Mouse (Mus musculus) embryonic stem cell, embryonic (primary cell): ENCODE measurements at regions not wholly inside any gene's neighbourhood (a gene's known extent, or its start where the extent isn't known, plus 50 kb on each side); places are given as distances from the start of the nearest gene placed in this dataset.

Source experiments
- CTCF ChIA-PET, 4 experiments: fragments of 300-600 bp in 2 of 4; fragments of 350-600 bp in 2 of 4; sonication (Branson Sonifier 250); formaldehyde crosslinking; loops; one replicate each; lab custom pipeline; 2022; ENCODE audit warnings: inconsistent platforms in 2 of 4; lab: Charles Lee
- POLR2A ChIA-PET, 4 experiments: fragments of 300-600 bp in 2 of 4; fragments of 350-600 bp in 2 of 4; sonication (Branson Sonifier 250); formaldehyde crosslinking; loops; one replicate each; lab custom pipeline; 2022; ENCODE audit warnings: antibody characterized with exemption in 4 of 4, inconsistent platforms in 1 of 4; lab: Charles Lee

GRCm38 (mm10) chr14:105841888-105842287 lies 54.7 kb downstream of the Spry2 start:
- CTCF ChIA-PET, result no interaction called here

GRCm38 (mm10) chr14:105837533-105837932 lies 59.1 kb downstream of the Spry2 start:
- ChIA-PET CTCF (no interaction called here), POLR2A (interaction anchor here in 1 of 4 experiments (1.0 kb wide), 1 partner anchor 21 kb away, joined by 3 read pairs; no protein-coding TSS in a partner anchor)

More at GRCm38 (mm10) chr14:105841888-105842287, 54.7 kb downstream of the Spry2 start:
- POLR2A ChIA-PET, result interaction anchor here in 1 of 4 experiments (0.6 to 1.1 kb wide), 2 partner anchors 9 to 38 kb away, joined by 3 read pairs; no protein-coding TSS in a partner anchor

- POLR2A ChIA-PET, result interaction anchor here in 1 of 4 experiments (0.7 kb wide), 1 partner anchor 378 kb away, joined by 5 read pairs; no protein-coding TSS in a partner anchor
- CTCF ChIA-PET, result no interaction called here
Measured at GRCm38 (mm10) chr14:105830701-105831100, 65.9 kb downstream of the Spry2 start.

- ChIA-PET CTCF (no interaction called here), POLR2A (no interaction called here)
Measured at GRCm38 (mm10) chr14:105830301-105830700, 66.3 kb downstream of the Spry2 start.

GRCm38 (mm10) chr14:105823129-105823528 lies 73.5 kb downstream of the Spry2 start:
- POLR2A ChIA-PET, result interaction anchor here in 1 of 4 experiments (1.7 kb wide), 1 partner anchor 34 kb away, joined by 4 read pairs; no protein-coding TSS in a partner anchor
- CTCF ChIA-PET, result no interaction called here

- ChIA-PET CTCF (no interaction called here), POLR2A (interaction anchor here in 1 of 4 experiments (1.7 kb wide), 1 partner anchor 35 kb away, joined by 4 read pairs; no protein-coding TSS in a partner anchor)
Measured at GRCm38 (mm10) chr14:105822653-105823052, 74.0 kb downstream of the Spry2 start.

GRCm38 (mm10) chr14:105819534-105819933 lies 77.1 kb downstream of the Spry2 start:
- POLR2A ChIA-PET, result interaction anchor here in 1 of 4 experiments (0.8 kb wide), 1 partner anchor 39 kb away, joined by 4 read pairs; no protein-coding TSS in a partner anchor

GRCm38 (mm10) chr14:105818841-105819240 lies 77.8 kb downstream of the Spry2 start:
- ChIA-PET POLR2A (interaction anchor here in 1 of 4 experiments (0.8 kb wide), 1 partner anchor 40 kb away, joined by 4 read pairs; no protein-coding TSS in a partner anchor), CTCF (interaction anchor here in 1 of 4 experiments (0.6 kb wide), 2 partner anchors 346 to 477 kb away, joined by 3 read pairs; no protein-coding TSS in a partner anchor)

More at GRCm38 (mm10) chr14:105819534-105819933, 77.1 kb downstream of the Spry2 start:
- CTCF ChIA-PET, result interaction anchor here in 2 of 4 experiments (0.6 to 1.0 kb wide), 3 partner anchors 191 to 478 kb away, joined by 3 read pairs; no protein-coding TSS in a partner anchor

- ChIA-PET CTCF (no interaction called here), POLR2A (no interaction called here)
Measured at GRCm38 (mm10) chr14:105817481-105817880, 79.1 kb downstream of the Spry2 start.

GRCm38 (mm10) chr14:105815827-105816226 lies 80.8 kb downstream of the Spry2 start:
- CTCF ChIA-PET, result no interaction called here
- POLR2A ChIA-PET, result interaction anchor here (0.6 to 1.0 kb wide), 4 partner anchors 12 to 423 kb away, joined by 3 to 4 read pairs (median 4); no protein-coding TSS in a partner anchor

- ChIA-PET POLR2A (interaction anchor here in 2 of 4 experiments (0.6 to 1.3 kb wide), 5 partner anchors 14 to 313 kb away, joined by 3 to 4 read pairs (median 4); no protein-coding TSS in a partner anchor), CTCF (no interaction called here)
Measured at GRCm38 (mm10) chr14:105815281-105815680, 81.3 kb downstream of the Spry2 start.

- POLR2A ChIA-PET, result interaction anchor here in 2 of 4 experiments (0.5 to 1.4 kb wide), 6 partner anchors 17 to 92 kb away, joined by 3 to 4 read pairs (median 3); no protein-coding TSS in a partner anchor
- CTCF ChIA-PET, result no interaction called here
Measured at GRCm38 (mm10) chr14:105813661-105814060, 83.0 kb downstream of the Spry2 start.

GRCm38 (mm10) chr14:105813097-105813496 lies 83.5 kb downstream of the Spry2 start:
- CTCF ChIA-PET, result no interaction called here

GRCm38 (mm10) chr14:105805762-105806161 lies 90.9 kb downstream of the Spry2 start:
- POLR2A ChIA-PET, result no interaction called here

More at GRCm38 (mm10) chr14:105813097-105813496, 83.5 kb downstream of the Spry2 start:
- POLR2A ChIA-PET, result interaction anchor here in 1 of 4 experiments (0.5 to 1.4 kb wide), 6 partner anchors 16 to 84 kb away, joined by 3 to 4 read pairs (median 3); no protein-coding TSS in a partner anchor

GRCm38 (mm10) chr14:105805362-105805761 lies 91.3 kb downstream of the Spry2 start:
- ChIA-PET POLR2A (no interaction called here), CTCF (no interaction called here)

More at GRCm38 (mm10) chr14:105805762-105806161, 90.9 kb downstream of the Spry2 start:
- CTCF ChIA-PET, result no interaction called here

- ChIA-PET CTCF (no interaction called here), POLR2A (interaction anchor here in 1 of 4 experiments (1.2 kb wide), 1 partner anchor 88 kb away, joined by 3 read pairs; no protein-coding TSS in a partner anchor)
Measured at GRCm38 (mm10) chr14:105804761-105805160, 91.9 kb downstream of the Spry2 start.

GRCm38 (mm10) chr14:105803281-105803680 lies 93.3 kb downstream of the Spry2 start:
- CTCF ChIA-PET, result interaction anchor here in 1 of 4 experiments (0.6 kb wide), 1 partner anchor 732 kb away, joined by 3 read pairs; no protein-coding TSS in a partner anchor

GRCm38 (mm10) chr14:105802529-105803280 lies 93.9 kb downstream of the Spry2 start:
- POLR2A ChIA-PET, result interaction anchor here in 1 of 4 experiments (0.7 to 1.7 kb wide), 5 partner anchors 49 to 132 kb away, joined by 3 to 4 read pairs (median 4); partner anchors contain the start of gene Spry2
- CTCF ChIA-PET, result interaction anchor here in 1 of 4 experiments (0.6 kb wide), 1 partner anchor 303 kb away, joined by 3 read pairs; no protein-coding TSS in a partner anchor

More at GRCm38 (mm10) chr14:105803281-105803680, 93.3 kb downstream of the Spry2 start:
- POLR2A ChIA-PET, result interaction anchor here in 1 of 4 experiments (1.1 to 1.7 kb wide), 4 partner anchors 48 to 99 kb away, joined by 3 to 4 read pairs (median 4); partner anchors contain the start of gene Spry2
